Mouse (Mus musculus): ENCODE results near the gene Yipf7. TPM values are rescaled to one million over a fixed set of nuclear protein-coding genes. Genes with fewer than 3 reads are reported as not detected.

Gene Yipf7
- polyA plus RNA-seq (2016; fragmentation: Nextera tagmentation; extraction: Ambion mirVana), result not detected in 2 replicates

- no peaks in the 10 kb centered on the region for H3K27me3 ChIP-seq (ENCODE audit: low read depth, poor library complexity, severe bottlenecking)
- no peaks in the 10 kb centered on the region for H3K36me3 ChIP-seq
- no peaks in the 10 kb centered on the region for H3K9me3 ChIP-seq (replicated peaks)
- no peak within 1 kb of the TSS for H3K27ac ChIP-seq (replicated peaks)
- no peaks in the 10 kb centered on the region for H3K4me1 ChIP-seq
- H3K4me3 ChIP-seq, result no peak within 1 kb of the TSS
- no peak for DNase-seq (ENCODE audit: low spot score)
- 76% methylated on average over 4 of the region's 4 CpGs for WGBS
Observed at GRCm38 (mm10) chr5:69542489-69542888, at the start of gene Yipf7. Yipf7 (minus strand) TSS chr5:69542648.

- Histone ChIP-seq H3K4me1 (peaks cover 8% of the 10 kb centered on the region), H3K27ac (replicated peaks) (peak within 1 kb of the TSS; percentile 92), H3K9me3 (replicated peaks) (no peaks in the 10 kb centered on the region), H3K36me3 (peaks cover 12% of the 10 kb centered on the region), H3K4me3 (peak within 1 kb of the TSS; percentile 75), H3K27me3 (ENCODE audit: low read depth, poor library complexity, severe bottlenecking) (no peaks in the 10 kb centered on the region)
- peak; percentile 90 for DNase-seq (ENCODE audit: low spot score)
- WGBS, result 5% methylated on average over 42 of the region's 42 CpGs
Observed at GRCm38 (mm10) chr5:69591640-69592461, 49.4 kb upstream of the Yipf7 start, which contains the start of gene Gnpda2. Gnpda2 (minus strand) TSS chr5:69592340.

DNA sequence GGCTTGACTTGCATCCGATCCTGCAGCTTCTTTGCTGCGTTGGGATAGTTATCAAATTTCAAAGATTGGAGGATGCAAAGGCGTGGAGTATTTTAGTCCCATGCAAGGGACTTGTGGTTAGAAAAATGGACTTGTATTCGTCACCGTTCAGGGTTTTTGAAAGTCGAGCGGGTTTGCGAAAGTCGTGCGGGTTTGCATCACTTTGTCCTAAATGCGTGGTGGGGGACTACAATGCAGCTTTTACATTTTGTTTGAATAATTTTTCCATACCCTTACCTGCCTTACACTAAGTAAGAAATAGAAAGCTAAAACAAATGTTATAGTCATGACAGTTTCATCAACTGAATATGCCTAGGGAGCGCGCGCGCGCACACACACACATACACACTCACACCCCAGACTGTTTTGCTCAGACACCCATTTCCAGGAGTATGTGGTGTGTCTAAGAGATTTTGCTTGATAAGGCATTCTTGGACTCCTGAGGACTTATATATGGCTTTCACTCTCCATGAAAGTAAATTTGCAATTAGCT, 15.0 kb upstream of the Yipf7 start:
- no peak for DNase-seq (ENCODE audit: low spot score)
- Histone ChIP-seq H3K4me1 (peaks cover 10% of the 10 kb centered on the region), H3K9me3 (replicated peaks) (no peaks in the 10 kb centered on the region), H3K27me3 (ENCODE audit: low read depth, poor library complexity, severe bottlenecking) (no peaks in the 10 kb centered on the region), H3K4me3 (peak overlapping the region; percentile 92), H3K27ac (replicated peaks) (peak overlapping the region; percentile 98), H3K36me3 (peaks cover 36% of the 10 kb centered on the region)
- 14% methylated on average over 16 of the region's 16 CpGs for WGBS

GRCm38 (mm10) chr5:69556628-69557403, 14.4 kb upstream of the Yipf7 start, which contains the start of gene Guf1:
Guf1 (plus strand) TSS chr5:69556923.
- Histone ChIP-seq H3K27ac (replicated peaks) (peak within 1 kb of the TSS; percentile 98), H3K4me1 (peaks cover 10% of the 10 kb centered on the region), H3K4me3 (peak within 1 kb of the TSS; percentile 92), H3K9me3 (replicated peaks) (no peaks in the 10 kb centered on the region), H3K36me3 (peaks cover 31% of the 10 kb centered on the region), H3K27me3 (ENCODE audit: low read depth, poor library complexity, severe bottlenecking) (no peaks in the 10 kb centered on the region)
- WGBS, result under 1% methylated on average over 72 of the region's 72 CpGs
- peak; percentile 96 for DNase-seq (ENCODE audit: low spot score)

GRCm38 (mm10) chr5:69541680-69542079, 768 bp downstream of the Yipf7 start:
- no peak for DNase-seq (ENCODE audit: low spot score)
- H3K27ac ChIP-seq (replicated peaks), result no peak overlapping the region
- no peaks in the 10 kb centered on the region for H3K36me3 ChIP-seq
- no peaks in the 10 kb centered on the region for H3K9me3 ChIP-seq (replicated peaks)
- 82% methylated on average over 1 of the region's 1 CpGs for WGBS
- no peak overlapping the region for H3K4me3 ChIP-seq
- H3K4me1 ChIP-seq, result no peaks in the 10 kb centered on the region
- no peaks in the 10 kb centered on the region for H3K27me3 ChIP-seq (ENCODE audit: low read depth, poor library complexity, severe bottlenecking)

DNA sequence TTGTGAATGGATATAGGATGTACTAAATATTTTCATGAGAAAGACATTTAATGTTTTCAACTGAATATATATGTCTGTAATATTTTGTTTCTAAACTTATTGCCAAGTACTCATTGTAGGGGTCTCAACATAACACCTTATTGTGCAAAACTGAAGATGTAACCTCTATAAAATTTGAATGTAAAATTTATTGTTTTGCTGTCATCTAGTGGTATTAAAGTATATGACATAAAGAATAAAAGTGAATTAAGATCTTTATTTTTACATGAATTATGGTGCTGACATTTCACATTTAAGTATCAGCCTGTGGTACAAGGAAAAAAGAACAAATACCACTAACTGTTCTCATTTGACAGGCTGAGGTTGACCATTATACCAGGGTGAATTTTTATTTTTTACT, 18.5 kb downstream of the Yipf7 start:
- Histone ChIP-seq H3K36me3 (no peaks in the 10 kb centered on the region), H3K27me3 (ENCODE audit: low read depth, poor library complexity, severe bottlenecking) (no peaks in the 10 kb centered on the region), H3K4me1 (no peaks in the 10 kb centered on the region), H3K4me3 (no peak overlapping the region), H3K9me3 (replicated peaks) (no peaks in the 10 kb centered on the region), H3K27ac (replicated peaks) (no peak overlapping the region)
- DNase-seq (ENCODE audit: low spot score), result no peak

- Histone ChIP-seq H3K27me3 (ENCODE audit: low read depth, poor library complexity, severe bottlenecking) (no peaks in the 10 kb centered on the region), H3K9me3 (replicated peaks) (no peaks in the 10 kb centered on the region), H3K27ac (replicated peaks) (no peak overlapping the region), H3K36me3 (no peaks in the 10 kb centered on the region), H3K4me3 (no peak overlapping the region), H3K4me1 (no peaks in the 10 kb centered on the region)
- 80% methylated on average over 5 of the region's 5 CpGs for WGBS
- no peak for DNase-seq (ENCODE audit: low spot score)
Observed at GRCm38 (mm10) chr5:69522064-69522463, 20.4 kb downstream of the Yipf7 start.

GRCm38 (mm10) chr5:69520661-69521278, 21.7 kb downstream of the Yipf7 start:
- no peaks in the 10 kb centered on the region for H3K4me1 ChIP-seq
- H3K36me3 ChIP-seq, result no peaks in the 10 kb centered on the region
- 44% methylated on average over 7 of the region's 7 CpGs for WGBS
- no peaks in the 10 kb centered on the region for H3K9me3 ChIP-seq (replicated peaks)
- no peaks in the 10 kb centered on the region for H3K27me3 ChIP-seq (ENCODE audit: low read depth, poor library complexity, severe bottlenecking)
- H3K4me3 ChIP-seq, result no peak overlapping the region
- no peak overlapping the region for H3K27ac ChIP-seq (replicated peaks)
- peak; percentile 45 for DNase-seq (ENCODE audit: low spot score)

DNA sequence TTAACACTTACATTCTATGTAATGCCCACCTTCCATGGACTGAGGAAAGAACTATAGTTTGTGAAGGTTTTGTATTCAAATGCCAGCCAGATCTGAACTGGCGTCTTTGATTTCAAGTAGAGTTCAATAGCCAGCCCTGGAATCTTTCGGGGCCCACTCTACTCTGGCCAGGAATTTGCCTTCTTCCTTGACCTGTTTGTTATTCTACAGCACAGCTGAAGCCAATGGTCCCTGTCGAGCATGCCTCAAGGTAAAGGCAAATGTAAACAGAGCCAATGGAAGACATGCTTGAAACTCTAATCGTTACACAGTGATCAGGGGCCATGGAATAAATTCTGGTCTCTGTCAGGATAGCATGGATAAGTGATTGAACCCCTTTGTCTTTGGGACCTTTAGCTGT, 30.2 kb downstream of the Yipf7 start:
- Histone ChIP-seq H3K27me3 (ENCODE audit: low read depth, poor library complexity, severe bottlenecking) (no peaks in the 10 kb centered on the region), H3K9me3 (replicated peaks) (no peaks in the 10 kb centered on the region), H3K4me3 (no peak overlapping the region), H3K36me3 (no peaks in the 10 kb centered on the region), H3K27ac (replicated peaks) (no peak overlapping the region), H3K4me1 (no peaks in the 10 kb centered on the region)
- WGBS, result 68% methylated on average over 4 of the region's 4 CpGs
- no peak for DNase-seq (ENCODE audit: low spot score)

DNA sequence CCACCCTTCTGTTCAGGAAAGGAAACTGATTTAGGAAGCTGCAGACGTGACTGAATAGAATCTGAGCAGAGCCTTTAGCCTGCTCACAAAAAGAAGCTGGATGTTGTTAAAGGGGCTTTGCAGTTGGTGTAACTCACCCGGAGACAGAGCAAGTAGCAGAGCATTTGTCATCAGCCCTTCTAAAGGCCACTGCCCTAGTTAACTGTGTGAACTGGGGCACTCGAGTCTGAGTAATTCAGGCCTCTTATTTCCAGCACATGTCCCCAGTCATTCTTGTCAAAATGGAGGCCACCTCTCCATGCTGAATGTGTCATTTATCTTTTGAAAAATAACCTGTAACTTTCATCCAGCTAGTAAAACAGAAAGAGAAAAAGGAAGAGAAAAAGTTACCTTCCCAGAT, 30.8 kb downstream of the Yipf7 start:
- WGBS, result 66% methylated on average over 3 of the region's 3 CpGs

DNA sequence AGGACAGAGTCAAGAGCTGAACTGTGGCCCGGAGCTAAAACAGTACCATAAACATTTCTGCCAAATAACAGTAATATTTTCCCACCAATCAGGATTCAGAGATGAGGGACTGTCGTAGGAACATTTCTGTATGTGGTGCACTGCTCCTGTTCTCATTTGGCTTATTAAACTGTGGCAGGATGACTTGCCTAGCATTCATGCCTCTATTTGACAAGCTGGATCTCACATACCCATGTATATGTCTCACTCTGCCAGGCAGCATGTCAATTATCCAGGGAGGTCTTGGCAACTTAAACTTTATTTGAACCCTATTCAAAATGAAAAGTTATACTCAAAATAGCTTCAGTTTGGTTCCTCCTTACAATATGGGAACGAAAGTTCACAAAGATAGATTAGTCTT, 35.4 kb downstream of the Yipf7 start:
- H3K4me1 ChIP-seq, result no peaks in the 10 kb centered on the region
- no peaks in the 10 kb centered on the region for H3K36me3 ChIP-seq
- no peak overlapping the region for H3K4me3 ChIP-seq
- DNase-seq (ENCODE audit: low spot score), result no peak
- no peak overlapping the region for H3K27ac ChIP-seq (replicated peaks)
- WGBS, result 91% methylated on average over 3 of the region's 3 CpGs
- no peaks in the 10 kb centered on the region for H3K9me3 ChIP-seq (replicated peaks)
- no peaks in the 10 kb centered on the region for H3K27me3 ChIP-seq (ENCODE audit: low read depth, poor library complexity, severe bottlenecking)

More for the DNA sequence above, 30.8 kb downstream of the Yipf7 start:
- H3K4me1 ChIP-seq, result no peaks in the 10 kb centered on the region
- no peaks in the 10 kb centered on the region for H3K27me3 ChIP-seq (ENCODE audit: low read depth, poor library complexity, severe bottlenecking)
- DNase-seq (ENCODE audit: low spot score), result no peak
- H3K4me3 ChIP-seq, result no peak overlapping the region
- no peak overlapping the region for H3K27ac ChIP-seq (replicated peaks)
- no peaks in the 10 kb centered on the region for H3K9me3 ChIP-seq (replicated peaks)
- H3K36me3 ChIP-seq, result no peaks in the 10 kb centered on the region

DNA sequence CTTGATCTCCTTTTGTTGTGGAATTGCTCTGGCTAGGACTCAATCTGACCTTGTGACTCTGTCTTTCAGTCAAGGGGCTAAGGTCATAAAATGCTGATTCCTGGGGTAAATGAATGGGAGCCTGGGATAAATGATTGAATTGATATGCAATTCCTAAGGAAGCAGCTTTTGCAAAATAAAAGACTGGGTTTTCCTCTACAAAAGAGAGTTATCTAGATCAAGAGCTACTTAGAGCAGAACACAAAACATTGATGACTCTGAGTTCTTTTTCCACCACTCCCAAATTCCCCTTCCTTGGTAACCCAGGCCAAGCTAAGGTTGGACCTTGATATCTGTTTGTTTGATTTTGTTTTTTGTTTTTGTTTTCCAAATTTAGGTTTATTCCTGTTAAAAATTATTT, 53.4 kb downstream of the Yipf7 start:
- no peak for DNase-seq (ENCODE audit: low spot score)
- no peak overlapping the region for H3K27ac ChIP-seq (replicated peaks)
- H3K9me3 ChIP-seq (replicated peaks), result no peaks in the 10 kb centered on the region
- no peaks in the 10 kb centered on the region for H3K36me3 ChIP-seq
- no peak overlapping the region for H3K4me3 ChIP-seq
- no peaks in the 10 kb centered on the region for H3K4me1 ChIP-seq
- no peaks in the 10 kb centered on the region for H3K27me3 ChIP-seq (ENCODE audit: low read depth, poor library complexity, severe bottlenecking)

All from midbrain, embryonic 10.5 days (tissue).